Mouse (Mus musculus) small intestine, adult 2 months (tissue): ENCODE data around the gene Car11.

Source experiments
- CTCF ChIP-seq: fragments of 200-500 bp; IDR thresholded peaks from 2 replicates; pipeline ENCODE4 v1.5.1; 2012; ENCODE audit warnings: low read depth, mild to moderate bottlenecking, control low read depth, inconsistent platforms, low read length, moderate library complexity, mixed read lengths; ENCODE audit not compliant: insufficient replicate concordance, insufficient read length; ENCODE audit errors: extremely low read depth
- POLR2A ChIP-seq: fragments of 200-500 bp; IDR thresholded peaks from 2 replicates; pipeline ENCODE4 v1.6.1; 2012; ENCODE audit warnings: low read depth, mild to moderate bottlenecking, control low read depth, inconsistent platforms, low read length, moderate library complexity

GRCm38 (mm10) chr7:45716952-45717917 lies 17.6 kb downstream of the Car11 start:
- TF ChIP-seq CTCF (no peak), POLR2A (no peak)
